Mouse (Mus musculus): ENCODE data around the gene Tpsb2.

Tpsb2 gene

GRCm38 (mm10) chr17:25366005-25366404, at the start of gene Tpsb2:
Gene Tpsb2 (plus strand): TSS chr17:25366305.
- DNase-seq (ENCODE audit: low spot score): no peak

- no peak for DNase-seq (ENCODE audit: low spot score)
Observed at GRCm38 (mm10) chr17:25318354-25318753, 47.8 kb upstream of the Tpsb2 start, which contains the start of gene Prss29. Gene Prss29 (plus strand): TSS chr17:25318654.

- DNase-seq (ENCODE audit: low spot score): no peak
Observed at GRCm38 (mm10) chr17:25320819-25321218, 45.3 kb upstream of the Tpsb2 start.

- DNase-seq (ENCODE audit: low spot score): no peak
Observed at GRCm38 (mm10) chr17:25322930-25323329, 43.2 kb upstream of the Tpsb2 start.

GRCm38 (mm10) chr17:25332321-25332720, 33.8 kb upstream of the Tpsb2 start:
- DNase-seq (ENCODE audit: low spot score): no peak

GRCm38 (mm10) chr17:25333943-25334342, 32.2 kb upstream of the Tpsb2 start:
- peak; percentile 66 for DNase-seq (ENCODE audit: low spot score)

GRCm38 (mm10) chr17:25338218-25338617, 27.9 kb upstream of the Tpsb2 start:
- no peak for DNase-seq (ENCODE audit: low spot score)

GRCm38 (mm10) chr17:25340003-25340402, 26.1 kb upstream of the Tpsb2 start:
- DNase-seq (ENCODE audit: low spot score): no peak

- DNase-seq (ENCODE audit: low spot score): no peak
Observed at GRCm38 (mm10) chr17:25341490-25341889, 24.6 kb upstream of the Tpsb2 start.

GRCm38 (mm10) chr17:25345462-25345861, 20.6 kb upstream of the Tpsb2 start, which contains the start of gene Tpsab1:
Gene Tpsab1 (minus strand): TSS chr17:25345562.
- no peak for DNase-seq (ENCODE audit: low spot score)

- no peak for DNase-seq (ENCODE audit: low spot score)
Observed at GRCm38 (mm10) chr17:25361291-25361690, 4.8 kb upstream of the Tpsb2 start.

- DNase-seq (ENCODE audit: low spot score): peak; percentile 54
Observed at GRCm38 (mm10) chr17:25363726-25364125, 2.4 kb upstream of the Tpsb2 start.

GRCm38 (mm10) chr17:25368973-25369372, 2.9 kb downstream of the Tpsb2 start, which contains the start of gene Tpsg1:
Gene Tpsg1 (plus strand): TSS chr17:25369273.
- no peak for DNase-seq (ENCODE audit: low spot score)

GRCm38 (mm10) chr17:25372491-25372890, 6.4 kb downstream of the Tpsb2 start:
- DNase-seq (ENCODE audit: low spot score): no peak

- no peak for DNase-seq (ENCODE audit: low spot score)
Observed at GRCm38 (mm10) chr17:25374011-25374410, 7.9 kb downstream of the Tpsb2 start.

- no peak for DNase-seq (ENCODE audit: low spot score)
Observed at GRCm38 (mm10) chr17:25394526-25394925, 28.4 kb downstream of the Tpsb2 start.

GRCm38 (mm10) chr17:25397804-25398519, 31.9 kb downstream of the Tpsb2 start:
- peak; percentile 78 for DNase-seq (ENCODE audit: low spot score)

GRCm38 (mm10) chr17:25398520-25398838, 32.4 kb downstream of the Tpsb2 start:
- DNase-seq (ENCODE audit: low spot score): no peak

- peak; percentile 65 for DNase-seq (ENCODE audit: low spot score)
Observed at GRCm38 (mm10) chr17:25400443-25400842, 34.3 kb downstream of the Tpsb2 start.

GRCm38 (mm10) chr17:25401491-25401890, 35.4 kb downstream of the Tpsb2 start:
- DNase-seq (ENCODE audit: low spot score): no peak

- no peak for DNase-seq (ENCODE audit: low spot score)
Observed at GRCm38 (mm10) chr17:25402224-25402623, 36.1 kb downstream of the Tpsb2 start.

- no peak for DNase-seq (ENCODE audit: low spot score)
Observed at GRCm38 (mm10) chr17:25404190-25404589, 38.1 kb downstream of the Tpsb2 start.

- DNase-seq (ENCODE audit: low spot score): peak; percentile 38
Observed at GRCm38 (mm10) chr17:25405224-25405895, 39.3 kb downstream of the Tpsb2 start.

All from ovary, postnatal 36 days (tissue).